Mouse (Mus musculus): Measurements from ENCODE around the gene Rptor. TPM values are rescaled to one million over a fixed set of nuclear protein-coding genes. Genes with fewer than 3 reads are reported as not detected.
A peak's percentile ranks its signal among the peaks of the same experiment; 100 is the strongest.

The Rptor gene
- 11.8 and 15.6 TPM in 2 replicates for polyA plus RNA-seq (2016; fragmentation: Nextera tagmentation; extraction: Ambion mirVana)

DNA sequence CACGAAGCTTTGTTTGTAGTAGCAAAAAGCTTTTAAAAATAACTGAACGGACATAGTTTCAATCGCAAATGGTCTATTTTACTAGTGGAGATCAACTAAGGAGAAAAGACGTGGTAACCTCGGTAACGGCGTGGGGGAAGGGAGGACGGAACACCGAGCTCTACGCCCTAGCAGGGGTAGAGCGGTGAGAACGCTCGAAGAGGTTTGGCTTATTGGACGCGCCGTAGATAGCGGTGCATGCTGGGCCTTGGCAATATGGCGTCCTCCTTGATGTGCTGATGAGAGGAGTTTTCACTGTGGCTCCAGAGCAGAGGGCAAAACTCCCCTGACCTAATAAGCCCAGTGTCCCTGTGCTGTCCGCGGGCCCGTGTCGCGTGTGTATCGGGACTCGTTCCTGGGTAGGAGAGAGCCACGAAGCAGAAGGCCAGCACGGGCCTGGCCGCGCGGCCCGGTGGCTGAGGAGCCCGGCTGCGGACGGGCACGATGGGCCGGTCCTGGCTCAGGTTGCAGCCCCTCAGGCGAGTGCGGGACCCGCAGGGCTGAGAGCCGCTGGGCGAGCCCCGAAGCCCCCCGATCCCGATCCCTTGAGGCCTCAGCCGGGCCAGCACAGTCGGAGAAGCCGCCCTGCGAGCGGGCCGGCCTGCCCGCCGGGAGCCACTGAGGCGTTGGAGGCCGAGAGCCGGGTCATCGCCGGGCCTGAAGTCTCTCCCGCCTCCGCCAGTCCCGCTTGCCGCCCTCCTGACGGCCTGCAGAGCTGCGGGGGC lies at the start of gene Rptor:
TSS of gene Rptor (plus strand) at position 143 of the 764 bp plus-strand sequence.
- WGBS = under 1% methylated on average over 62 of the region's 63 CpGs
- no peaks in the 10 kb centered on the region for H3K9me3 ChIP-seq
- H3K36me3 ChIP-seq = peaks cover 23% of the 10 kb centered on the region
- H3K4me1 ChIP-seq = peaks cover 20% of the 10 kb centered on the region
- peak within 1 kb of the TSS; percentile 100 for H3K4me3 ChIP-seq
- H3K27me3 ChIP-seq (ENCODE audit: insufficient read depth, poor library complexity, severe bottlenecking) = no peaks in the 10 kb centered on the region
- H3K27ac ChIP-seq = peak within 1 kb of the TSS; percentile 94
- DNase-seq (ENCODE audit: low spot score) = peak; percentile 98

DNA sequence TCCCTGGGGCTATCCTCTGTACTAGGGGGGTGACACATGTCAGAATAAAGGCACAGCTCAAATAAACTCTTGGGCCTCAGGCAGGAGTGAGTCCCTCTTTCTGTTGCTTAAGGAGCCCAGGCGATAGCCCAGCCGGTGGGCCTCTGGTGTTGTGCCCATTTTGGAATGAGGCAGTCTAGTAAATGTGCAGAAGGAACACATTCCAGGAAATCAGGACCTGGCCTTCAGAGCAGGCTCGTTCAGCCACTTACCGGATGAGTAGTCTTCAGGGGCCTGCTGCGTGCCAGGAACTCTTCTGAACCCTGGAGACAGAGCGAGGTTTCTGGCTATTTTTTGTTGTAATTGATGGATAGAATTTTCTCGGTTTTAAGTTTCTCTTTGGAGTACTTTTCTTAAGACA lies 48.0 kb upstream of the Rptor start:
- peaks cover 80% of the 10 kb centered on the region for H3K27me3 ChIP-seq (ENCODE audit: insufficient read depth, poor library complexity, severe bottlenecking)
- H3K27ac ChIP-seq = no peak overlapping the region
- no peaks in the 10 kb centered on the region for H3K9me3 ChIP-seq
- H3K36me3 ChIP-seq = no peaks in the 10 kb centered on the region
- DNase-seq (ENCODE audit: low spot score) = no peak
- peaks cover 48% of the 10 kb centered on the region for H3K4me1 ChIP-seq
- H3K4me3 ChIP-seq = no peak overlapping the region
- WGBS = 78% methylated on average over 7 of the region's 7 CpGs

DNA sequence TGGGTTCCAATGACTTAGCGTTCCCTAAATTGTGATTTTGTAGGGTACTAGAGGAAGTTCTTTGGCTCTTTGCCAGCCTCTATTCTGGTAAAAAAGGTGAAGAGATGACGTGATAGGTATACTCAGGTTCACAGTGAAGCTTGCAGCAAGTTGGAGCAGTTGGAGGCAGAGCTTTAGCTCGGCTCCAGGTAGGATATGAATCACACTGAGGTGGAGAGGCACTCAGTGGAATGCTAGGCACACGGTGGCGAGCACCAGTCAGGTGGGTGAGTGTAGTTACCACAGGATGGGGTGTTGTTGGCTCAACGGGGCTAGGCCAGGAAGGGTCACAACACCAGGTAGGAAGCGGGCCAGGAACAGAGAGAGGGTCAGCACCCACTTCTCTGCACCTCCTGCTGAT lies 47.5 kb upstream of the Rptor start:
- H3K27me3 ChIP-seq (ENCODE audit: insufficient read depth, poor library complexity, severe bottlenecking) = peaks cover 79% of the 10 kb centered on the region
- WGBS = 73% methylated on average over 7 of the region's 7 CpGs

DNA sequence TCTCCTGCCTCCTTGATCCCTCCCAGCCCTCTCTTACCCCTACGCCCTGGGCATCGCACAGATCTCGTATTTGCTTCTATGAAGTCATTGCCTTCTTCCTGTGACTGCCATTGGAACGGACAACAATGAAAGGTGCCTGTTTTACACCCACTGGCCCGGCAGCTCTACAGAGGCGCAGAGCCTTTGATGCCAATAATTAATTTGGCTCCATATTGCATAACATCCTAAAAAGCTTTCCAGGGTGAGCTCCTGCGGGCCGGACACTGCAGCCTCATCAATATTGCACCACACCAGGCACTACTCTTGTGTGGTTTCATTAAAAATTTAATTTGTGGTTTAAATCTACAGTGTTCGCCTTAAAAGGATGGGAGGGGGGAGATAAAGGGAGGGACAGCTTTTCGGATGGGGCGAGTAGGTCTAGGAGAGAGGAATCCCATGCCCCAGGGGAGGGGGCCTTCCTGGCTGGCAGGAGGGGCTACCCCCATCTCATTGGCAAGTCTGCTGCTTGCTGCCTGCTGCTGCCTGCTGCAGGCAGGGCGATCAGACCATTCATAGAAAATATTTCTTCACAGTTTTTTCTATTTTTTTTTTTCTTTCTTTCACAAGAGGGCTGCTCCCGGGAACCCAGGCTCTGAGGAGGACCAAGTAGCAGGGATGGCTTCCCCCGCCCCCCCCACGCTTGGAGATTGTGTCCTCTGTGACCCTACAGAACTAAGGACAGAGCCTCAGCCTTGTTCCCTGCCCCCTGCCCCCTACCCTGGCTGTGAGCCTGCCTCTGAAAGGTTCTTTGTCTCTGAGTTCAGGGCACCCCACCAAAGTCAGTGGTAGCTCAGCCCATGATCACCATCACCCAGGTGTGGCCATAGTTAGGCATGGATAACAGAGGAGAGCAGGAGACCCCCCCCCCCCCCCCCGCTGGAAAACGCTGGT lies 44.5 kb upstream of the Rptor start:
- 35% methylated on average over 16 of the region's 17 CpGs for WGBS
- peaks cover 48% of the 10 kb centered on the region for H3K4me1 ChIP-seq
- peak overlapping the region; percentile 75 for H3K27ac ChIP-seq
- H3K4me3 ChIP-seq = peak overlapping the region; percentile 36; the same call in 1 of the 2 replicates
- DNase-seq (ENCODE audit: low spot score) = no peak
- H3K36me3 ChIP-seq = no peaks in the 10 kb centered on the region
- H3K27me3 ChIP-seq (ENCODE audit: insufficient read depth, poor library complexity, severe bottlenecking) = peaks cover 67% of the 10 kb centered on the region
- H3K9me3 ChIP-seq = no peaks in the 10 kb centered on the region

More for the DNA sequence above, 47.5 kb upstream of the Rptor start:
- Histone ChIP-seq H3K4me1 (peaks cover 51% of the 10 kb centered on the region), H3K9me3 (no peaks in the 10 kb centered on the region), H3K36me3 (no peaks in the 10 kb centered on the region), H3K4me3 (no peak overlapping the region), H3K27ac (no peak overlapping the region)
- DNase-seq (ENCODE audit: low spot score) = no peak

DNA sequence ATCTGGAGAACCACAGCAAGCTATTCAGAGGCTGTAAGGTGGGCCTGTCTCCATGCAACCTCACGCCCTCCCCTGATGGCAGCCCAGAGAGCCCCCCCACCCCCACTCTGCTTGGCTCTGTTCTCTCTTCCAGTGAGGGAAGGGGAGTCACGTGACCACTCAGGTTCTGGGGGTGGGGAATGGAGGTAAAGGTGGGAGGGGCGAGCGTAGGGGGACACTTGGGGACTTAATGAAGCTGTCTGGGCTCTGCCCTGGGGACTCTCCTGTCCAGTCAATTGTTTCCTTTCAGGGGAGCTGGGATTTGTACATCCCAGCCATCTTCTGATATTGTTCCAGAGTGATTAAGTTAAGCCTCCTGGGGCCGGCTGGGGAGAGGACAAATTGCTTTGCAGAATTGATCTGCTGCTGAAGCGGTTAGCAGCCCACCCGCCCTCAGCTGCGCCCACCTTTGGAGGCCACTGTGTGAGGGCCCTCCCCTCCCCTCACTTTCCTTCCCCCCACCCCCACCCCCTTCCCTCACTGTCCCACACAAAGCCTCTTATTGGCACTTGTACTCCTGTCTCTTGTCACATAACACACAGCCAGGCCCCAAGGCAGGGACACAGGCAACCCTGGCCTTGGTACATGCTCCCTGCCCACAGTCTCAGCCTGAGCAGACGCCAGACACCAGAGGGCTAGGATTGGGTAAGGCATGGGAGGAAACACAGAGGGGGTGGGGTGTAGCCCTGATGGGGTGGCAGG lies 43.7 kb upstream of the Rptor start:
- WGBS = 18% methylated on average over 9 of the region's 9 CpGs
- Histone ChIP-seq H3K4me3 (peak overlapping the region; percentile 36), H3K27ac (peak overlapping the region; percentile 75), H3K36me3 (no peaks in the 10 kb centered on the region), H3K4me1 (peaks cover 56% of the 10 kb centered on the region), H3K9me3 (no peaks in the 10 kb centered on the region), H3K27me3 (ENCODE audit: insufficient read depth, poor library complexity, severe bottlenecking) (peaks cover 67% of the 10 kb centered on the region)
- DNase-seq (ENCODE audit: low spot score) = no peak

DNA sequence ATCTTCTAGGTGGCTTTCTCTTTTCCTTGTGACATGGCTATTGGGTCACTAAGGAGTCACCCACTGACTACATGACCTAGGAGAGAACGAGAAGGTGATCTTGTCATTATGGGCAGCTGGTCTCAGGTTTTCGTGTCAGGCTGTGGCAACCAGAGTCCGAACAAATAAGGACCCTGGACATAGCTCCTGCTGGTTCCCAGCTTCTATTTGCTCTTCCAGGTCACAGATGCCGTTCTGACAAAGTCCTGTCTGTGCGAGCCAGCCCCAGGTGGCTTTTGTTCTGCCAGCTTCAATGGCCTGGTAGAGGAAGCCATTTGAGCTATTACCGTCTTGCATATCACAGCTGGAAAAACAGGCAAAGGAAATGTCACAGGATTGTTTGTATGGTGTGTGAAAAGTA lies 40.4 kb upstream of the Rptor start:
- 63% methylated on average over 6 of the region's 6 CpGs for WGBS
- H3K36me3 ChIP-seq = no peaks in the 10 kb centered on the region
- no peak for DNase-seq (ENCODE audit: low spot score)
- peaks cover 52% of the 10 kb centered on the region for H3K27me3 ChIP-seq (ENCODE audit: insufficient read depth, poor library complexity, severe bottlenecking)
- H3K4me1 ChIP-seq = peaks cover 54% of the 10 kb centered on the region
- H3K4me3 ChIP-seq = no peak overlapping the region
- H3K9me3 ChIP-seq = no peaks in the 10 kb centered on the region
- no peak overlapping the region for H3K27ac ChIP-seq

DNA sequence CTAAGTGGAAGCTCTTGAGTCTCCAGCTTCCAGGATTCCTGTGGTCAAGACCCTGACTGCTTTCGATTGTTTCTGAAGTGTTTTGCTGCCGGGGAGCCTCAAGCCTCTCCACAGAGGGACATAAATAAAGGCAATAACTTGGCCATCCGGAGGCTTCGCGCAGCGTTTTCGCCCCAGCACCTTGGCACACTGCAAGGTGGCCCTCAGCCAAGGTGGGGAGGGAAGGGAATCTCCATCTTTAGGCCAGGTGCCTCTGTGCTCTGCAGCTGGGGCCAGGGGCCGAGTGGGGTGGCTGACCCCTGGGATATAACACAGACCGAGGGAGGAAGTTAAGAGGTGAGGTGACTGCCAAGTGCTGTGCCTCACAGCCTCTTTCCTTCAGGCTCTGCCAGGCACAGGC lies 39.5 kb upstream of the Rptor start:
- 63% methylated on average over 9 of the region's 9 CpGs for WGBS
- DNase-seq (ENCODE audit: low spot score) = no peak
- Histone ChIP-seq H3K27me3 (ENCODE audit: insufficient read depth, poor library complexity, severe bottlenecking) (peaks cover 45% of the 10 kb centered on the region), H3K4me1 (peaks cover 45% of the 10 kb centered on the region), H3K4me3 (no peak overlapping the region), H3K36me3 (no peaks in the 10 kb centered on the region), H3K9me3 (no peaks in the 10 kb centered on the region), H3K27ac (no peak overlapping the region)

DNA sequence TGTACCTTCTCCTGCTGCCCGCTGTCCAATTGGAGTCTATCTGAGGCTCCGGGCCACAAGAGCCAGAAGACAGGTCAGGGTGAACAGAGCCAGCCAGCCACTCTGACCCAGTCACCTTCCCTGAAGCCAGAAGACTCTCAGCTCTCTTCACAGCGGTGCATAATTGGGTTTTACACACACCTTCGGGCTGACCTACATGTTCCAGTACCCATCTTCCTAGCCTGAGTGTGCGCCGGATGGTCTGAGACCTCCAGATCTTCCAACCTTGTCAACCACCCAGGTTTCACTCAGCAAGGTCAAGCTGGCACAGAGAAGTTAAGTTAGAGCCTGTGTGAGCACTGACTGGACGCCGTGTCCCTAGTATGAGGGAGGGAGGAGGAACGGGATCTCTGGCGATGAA lies 38.3 kb upstream of the Rptor start:
- Histone ChIP-seq H3K36me3 (no peaks in the 10 kb centered on the region), H3K4me1 (peaks cover 33% of the 10 kb centered on the region), H3K27me3 (ENCODE audit: insufficient read depth, poor library complexity, severe bottlenecking) (peaks cover 45% of the 10 kb centered on the region), H3K4me3 (no peak overlapping the region), H3K9me3 (no peaks in the 10 kb centered on the region), H3K27ac (no peak overlapping the region)
- WGBS = 79% methylated on average over 10 of the region's 10 CpGs
- no peak for DNase-seq (ENCODE audit: low spot score)

DNA sequence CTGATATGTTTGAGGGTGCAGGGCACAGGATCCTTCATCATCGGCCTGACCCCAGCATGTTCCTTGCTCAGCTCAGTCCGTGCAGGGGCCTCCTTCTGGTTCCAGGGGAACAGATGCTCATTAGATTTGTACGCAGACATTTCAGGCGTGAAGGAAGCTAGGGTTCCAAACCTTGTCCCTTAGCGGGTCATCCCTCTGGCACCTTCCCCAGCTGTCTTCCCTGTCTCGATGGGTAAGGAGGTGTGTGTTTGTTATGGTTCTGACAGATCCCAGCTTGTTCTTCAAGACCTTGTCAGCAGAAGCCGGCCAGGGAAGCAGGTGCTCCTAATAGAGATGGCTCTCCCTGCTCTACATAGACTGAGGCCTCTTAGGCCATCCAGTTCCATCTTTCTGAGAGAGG lies 37.7 kb upstream of the Rptor start:
- Histone ChIP-seq H3K27me3 (ENCODE audit: insufficient read depth, poor library complexity, severe bottlenecking) (peaks cover 43% of the 10 kb centered on the region), H3K4me3 (no peak overlapping the region), H3K36me3 (no peaks in the 10 kb centered on the region), H3K9me3 (no peaks in the 10 kb centered on the region), H3K27ac (no peak overlapping the region), H3K4me1 (peaks cover 27% of the 10 kb centered on the region)
- DNase-seq (ENCODE audit: low spot score) = no peak
- 56% methylated on average over 7 of the region's 7 CpGs for WGBS

DNA sequence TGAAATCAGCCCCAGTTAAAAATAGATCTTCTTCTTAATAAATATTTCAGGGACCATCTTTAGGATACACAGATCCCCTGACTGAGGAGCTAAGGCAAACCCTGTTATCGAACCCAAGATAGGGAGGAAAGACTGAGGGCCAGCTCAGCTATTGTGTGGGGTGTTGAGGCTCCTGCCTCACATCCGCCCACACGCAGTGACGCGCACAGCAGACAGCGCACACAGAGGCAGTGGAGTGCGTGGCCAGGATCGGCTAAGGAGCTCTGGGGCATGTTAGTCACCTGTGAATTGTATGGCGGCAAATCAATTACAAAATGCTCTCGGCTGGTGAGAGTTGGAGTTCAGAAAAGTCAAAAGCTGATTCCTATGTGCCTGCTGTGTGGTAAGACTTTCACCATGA lies 37.0 kb upstream of the Rptor start:
- no peaks in the 10 kb centered on the region for H3K9me3 ChIP-seq
- H3K27me3 ChIP-seq (ENCODE audit: insufficient read depth, poor library complexity, severe bottlenecking) = peaks cover 37% of the 10 kb centered on the region
- no peak overlapping the region for H3K4me3 ChIP-seq
- H3K27ac ChIP-seq = no peak overlapping the region
- peaks cover 26% of the 10 kb centered on the region for H3K4me1 ChIP-seq
- 40% methylated on average over 10 of the region's 10 CpGs for WGBS
- DNase-seq (ENCODE audit: low spot score) = no peak
- no peaks in the 10 kb centered on the region for H3K36me3 ChIP-seq

DNA sequence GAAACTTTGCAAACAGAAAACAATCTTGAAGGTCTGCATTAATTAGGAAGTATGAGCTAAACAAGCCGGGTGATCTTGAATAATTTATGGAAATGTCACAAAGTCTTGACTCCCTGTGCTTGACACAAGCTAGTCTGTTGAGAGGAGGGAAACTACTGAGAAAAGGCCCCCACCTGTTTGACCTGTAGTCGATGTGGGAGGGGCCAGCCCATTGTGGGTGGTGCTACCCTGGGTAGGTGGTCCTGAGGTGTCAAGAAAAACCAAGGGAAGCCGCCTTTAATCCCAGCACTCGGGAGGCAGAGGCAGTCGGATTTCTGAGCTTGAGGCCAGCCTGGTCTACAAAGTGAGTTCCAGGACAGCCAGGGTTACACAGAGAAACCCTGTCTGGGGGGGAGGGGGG lies 36.5 kb upstream of the Rptor start:
- DNase-seq (ENCODE audit: low spot score) = no peak
- no peaks in the 10 kb centered on the region for H3K9me3 ChIP-seq
- no peak overlapping the region for H3K4me3 ChIP-seq
- no peak overlapping the region for H3K27ac ChIP-seq
- 49% methylated on average over 5 of the region's 5 CpGs for WGBS
- H3K27me3 ChIP-seq (ENCODE audit: insufficient read depth, poor library complexity, severe bottlenecking) = peaks cover 33% of the 10 kb centered on the region
- no peaks in the 10 kb centered on the region for H3K36me3 ChIP-seq
- peaks cover 26% of the 10 kb centered on the region for H3K4me1 ChIP-seq

DNA sequence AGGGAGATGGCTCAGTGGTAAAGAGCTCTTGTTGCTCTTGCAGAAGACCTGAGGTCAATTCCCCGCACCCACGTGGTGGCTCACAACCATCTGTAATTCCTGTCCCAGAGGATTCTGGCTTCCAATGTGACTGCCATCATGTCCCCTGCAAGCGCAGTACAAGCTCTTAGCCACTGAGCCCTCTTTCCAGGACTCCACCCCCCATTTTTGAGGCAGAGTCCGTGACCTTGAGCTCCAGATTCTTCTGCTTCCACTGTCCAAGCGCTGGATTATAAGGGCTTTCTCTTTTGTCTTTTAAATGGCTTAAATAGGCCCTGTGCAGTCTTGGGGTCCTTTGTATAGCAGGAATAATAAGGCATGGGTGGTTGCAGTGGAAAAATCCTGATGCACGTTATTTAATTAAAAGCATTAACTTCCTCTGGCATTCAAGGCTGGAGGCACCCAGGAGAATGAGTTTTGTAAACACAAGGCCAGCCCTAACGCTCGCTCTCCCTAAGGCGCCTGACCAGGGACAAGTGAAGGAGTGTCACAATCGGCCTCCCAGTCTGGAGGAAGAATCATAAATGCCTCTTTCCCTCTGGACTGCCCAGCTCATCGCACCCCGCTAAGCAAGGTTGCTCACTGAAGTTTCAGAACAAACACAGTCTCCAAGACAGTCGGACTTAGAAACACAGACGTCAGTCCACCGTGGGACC lies 30.2 kb upstream of the Rptor start:
- DNase-seq (ENCODE audit: low spot score) = no peak
- Histone ChIP-seq H3K4me1 (peaks cover 15% of the 10 kb centered on the region), H3K4me3 (no peak overlapping the region), H3K27me3 (ENCODE audit: insufficient read depth, poor library complexity, severe bottlenecking) (no peaks in the 10 kb centered on the region; the same call in 1 of the 2 replicates), H3K27ac (no peak overlapping the region), H3K9me3 (no peaks in the 10 kb centered on the region), H3K36me3 (no peaks in the 10 kb centered on the region)
- 78% methylated on average over 15 of the region's 15 CpGs for WGBS

All from heart, embryonic 10.5 days (tissue).